Comparison of ENCODE assay signal across 9 mouse cellular contexts in genomic region chr13:23444451-23444850, GRCm38 (mm10). TPM values are rescaled to one million over a fixed set of nuclear protein-coding genes. Genes with fewer than 3 reads are reported as not detected.
A peak's percentile ranks its signal among the peaks of the same experiment; 100 is the strongest.
DNase-seq lines count a peak whose midpoint lies in the region; ATAC-seq and TF ChIP-seq lines count a peak whose summit lies in the region.
"Had no signal": no experiment of that assay in that cellular context is flagged by ENCODE, and none has a peak within 500 bp of the region (broad histone marks: within the 10 kb centered on the region; RNA-seq: fewer than 3 reads in every experiment).

No protein-coding gene starts in this region.

- H3K9ac ChIP-seq in kidney, embryonic 16.5 days (replicated peaks; ENCODE audit: low read length): peak overlapping the region; percentile 26; the same call in 1 of the 2 replicates
- no peak overlapping the region for H3K9ac ChIP-seq in embryonic facial prominence, embryonic 12.5 days
- H3K9ac ChIP-seq in intestine, embryonic 15.5 days: no peak overlapping the region
- no peak overlapping the region for H3K9ac ChIP-seq in midbrain, postnatal 0 days (replicated peaks; ENCODE audit: low read length, poor library complexity, severe bottlenecking)

- H3K36me3 ChIP-seq in kidney, embryonic 16.5 days (ENCODE audit: insufficient read depth, low read length): no peaks in the 10 kb centered on the region
- H3K36me3 ChIP-seq in kidney, adult 2 months (ENCODE audit: control insufficient read depth, insufficient read depth, low read length): no peaks in the 10 kb centered on the region
- H3K36me3 ChIP-seq in embryonic facial prominence, embryonic 12.5 days: no peaks in the 10 kb centered on the region
- H3K36me3 ChIP-seq in intestine, embryonic 15.5 days: no peaks in the 10 kb centered on the region
- H3K36me3 ChIP-seq in midbrain, postnatal 0 days (ENCODE audit: insufficient read depth, low read length): no peaks in the 10 kb centered on the region

- DNase-seq in kidney, adult 2 months: no peak
- DNase-seq in midbrain, postnatal 0 days (ENCODE audit: low spot score): no peak
- no peak for DNase-seq in cerebellum, postnatal 36 days
- no peak for DNase-seq in layer of hippocampus, postnatal 10 days (ENCODE audit: low spot score in 2 of 2)
- no peak for DNase-seq in urinary bladder, postnatal 25 days (ENCODE audit: low spot score)

- no peak for ATAC-seq in kidney, embryonic 16.5 days (ENCODE audit: low FRiP score, low TSS enrichment)
- no peak for ATAC-seq in embryonic facial prominence, embryonic 12.5 days (ENCODE audit: insufficient number of reproducible peaks, insufficient read depth, low FRiP score, low TSS enrichment)
- ATAC-seq in intestine, embryonic 15.5 days: no peak
- no peak for ATAC-seq in midbrain, postnatal 0 days (ENCODE audit: low FRiP score)

- H3K27me3 ChIP-seq in kidney, embryonic 16.5 days (ENCODE audit: insufficient read depth, low read length): no peaks in the 10 kb centered on the region
- no peaks in the 10 kb centered on the region for H3K27me3 ChIP-seq in kidney, adult 2 months (replicated peaks; ENCODE audit: control insufficient read depth, insufficient read depth, low read length)
- H3K27me3 ChIP-seq in embryonic facial prominence, embryonic 12.5 days: no peaks in the 10 kb centered on the region
- no peaks in the 10 kb centered on the region for H3K27me3 ChIP-seq in intestine, embryonic 15.5 days (replicated peaks)
- H3K27me3 ChIP-seq in midbrain, postnatal 0 days (ENCODE audit: insufficient read depth, low read length): no peaks in the 10 kb centered on the region

- no peaks in the 10 kb centered on the region for H3K9me3 ChIP-seq in kidney, embryonic 16.5 days (ENCODE audit: low read length)
- H3K9me3 ChIP-seq in embryonic facial prominence, embryonic 12.5 days: no peaks in the 10 kb centered on the region
- no peaks in the 10 kb centered on the region for H3K9me3 ChIP-seq in intestine, embryonic 15.5 days
- H3K9me3 ChIP-seq in midbrain, postnatal 0 days (ENCODE audit: low read length): no peaks in the 10 kb centered on the region

- H3K27ac ChIP-seq in kidney, embryonic 16.5 days (ENCODE audit: low read length): no peak overlapping the region
- no peak overlapping the region for H3K27ac ChIP-seq in kidney, adult 2 months (ENCODE audit: insufficient read depth, low read depth, low read length)
- no peak overlapping the region for H3K27ac ChIP-seq in embryonic facial prominence, embryonic 12.5 days
- no peak overlapping the region for H3K27ac ChIP-seq in intestine, embryonic 15.5 days
- peak overlapping the region; percentile 26; the same call in 1 of the 2 replicates for H3K27ac ChIP-seq in midbrain, postnatal 0 days (ENCODE audit: low read depth, low read length)

- TF ChIP-seq CTCF in kidney, adult 2 months (conservative IDR thresholded peaks at IDR 0.05; ENCODE audit: insufficient read depth, insufficient read length, low read depth, low read length): no peak
- no peak for TF ChIP-seq CTCF in midbrain, postnatal 0 days (IDR thresholded peaks at IDR 0.05)

- no peak overlapping the region for H3K4me3 ChIP-seq in kidney, embryonic 16.5 days (ENCODE audit: low read length)
- no peak overlapping the region for H3K4me3 ChIP-seq in kidney, adult 2 months (ENCODE audit: insufficient read depth, low read depth, low read length)
- no peak overlapping the region for H3K4me3 ChIP-seq in embryonic facial prominence, embryonic 12.5 days
- H3K4me3 ChIP-seq in intestine, embryonic 15.5 days (replicated peaks): no peak overlapping the region
- peak overlapping the region; percentile 77 for H3K4me3 ChIP-seq in midbrain, postnatal 0 days (ENCODE audit: low read depth, low read length)

- TF ChIP-seq POLR2A in kidney, adult 2 months (IDR thresholded peaks at IDR 0.05; ENCODE audit: low read depth, low read length): no peak

- 68% methylated on average over 5 of the region's 5 CpGs for WGBS in kidney, embryonic 16.5 days
- 79% methylated on average over 5 of the region's 5 CpGs for WGBS in kidney, adult 2 months
- 59% methylated on average over 5 of the region's 5 CpGs for WGBS in embryonic facial prominence, embryonic 12.5 days
- WGBS in intestine, embryonic 15.5 days: 59% methylated on average over 5 of the region's 5 CpGs
- 35% methylated on average over 5 of the region's 5 CpGs for WGBS in midbrain, postnatal 0 days

- H3K4me1 ChIP-seq in kidney, embryonic 16.5 days (ENCODE audit: insufficient read depth, low read length): peaks cover 14% of the 10 kb centered on the region
- H3K4me1 ChIP-seq in kidney, adult 2 months (ENCODE audit: control insufficient read depth, insufficient read depth, low read length): peaks cover 3% of the 10 kb centered on the region; the same call in 1 of the 2 replicates
- H3K4me1 ChIP-seq in embryonic facial prominence, embryonic 12.5 days: peaks cover 7% of the 10 kb centered on the region; the same call in 1 of the 2 replicates
- H3K4me1 ChIP-seq in intestine, embryonic 15.5 days (replicated peaks): peaks cover 5% of the 10 kb centered on the region; the same call in 1 of the 2 replicates
- 0 out of 2 replicates have a peak, but pooled peaks cover 6% of the 10 kb centered on the region for H3K4me1 ChIP-seq in midbrain, postnatal 0 days (ENCODE audit: insufficient read depth, low read length)

- H3K4me2 ChIP-seq in kidney, embryonic 16.5 days (replicated peaks; ENCODE audit: low read depth, low read length): peak overlapping the region; percentile 83
- peak overlapping the region; percentile 59 for H3K4me2 ChIP-seq in embryonic facial prominence, embryonic 12.5 days (replicated peaks)
- H3K4me2 ChIP-seq in intestine, embryonic 15.5 days (replicated peaks): peak overlapping the region; percentile 73
- peak overlapping the region; percentile 61 for H3K4me2 ChIP-seq in midbrain, postnatal 0 days (ENCODE audit: low read depth, low read length, poor library complexity, severe bottlenecking)

RNA-seq across cellular contexts. Expression of gene Abt1, which starts 20.8 kb away (rescaled TPM):
- polyA plus RNA-seq in kidney, embryonic 16.5 days (2015; fragmentation: Nextera tagmentation; extraction: Ambion mirVana): 13.7 and 14.6 TPM in 2 replicates
- 3.3 and 3.9 TPM in 2 replicates for polyA plus RNA-seq in kidney, adult 2 months (2012; rRNA removed)
- 12.9 and 13.9 TPM in 2 replicates for polyA plus RNA-seq in embryonic facial prominence, embryonic 12.5 days (2016; fragmentation: Nextera tagmentation; extraction: Ambion mirVana)
- polyA plus RNA-seq in intestine, embryonic 15.5 days (2015; fragmentation: Nextera tagmentation; extraction: Ambion mirVana): 11.2 TPM in 2 replicates
- 4.9 and 7.3 TPM in 2 replicates for total RNA-seq in midbrain, postnatal 0 days (2014; rRNA removed)
- polyA plus RNA-seq in midbrain, postnatal 0 days (2015; fragmentation: Nextera tagmentation; extraction: Ambion mirVana): 5.2 and 6.0 TPM in 2 replicates
- 1 to 10 TPM; 7.0 to 7.5 TPM for total RNA-seq in layer of hippocampus, postnatal 10 days (2021)

RNA-seq across cellular contexts. Expression of gene Btn1a1, which starts 21.2 kb away (rescaled TPM):
- 0.08 and 0.11 TPM in 2 replicates for polyA plus RNA-seq in kidney, embryonic 16.5 days (2015; fragmentation: Nextera tagmentation; extraction: Ambion mirVana)
- polyA plus RNA-seq in kidney, adult 2 months (2012; rRNA removed): not detected in 2 replicates
- 0.10 and 0.20 TPM in 2 replicates for polyA plus RNA-seq in embryonic facial prominence, embryonic 12.5 days (2016; fragmentation: Nextera tagmentation; extraction: Ambion mirVana)
- 0.08 and 0.11 TPM in 2 replicates for polyA plus RNA-seq in intestine, embryonic 15.5 days (2015; fragmentation: Nextera tagmentation; extraction: Ambion mirVana)
- 0.05 TPM in 1 of 2 replicates, not detected in the other for total RNA-seq in midbrain, postnatal 0 days (2014; rRNA removed)
- 0.04 and 0.07 TPM in 2 replicates for polyA plus RNA-seq in midbrain, postnatal 0 days (2015; fragmentation: Nextera tagmentation; extraction: Ambion mirVana)
- total RNA-seq in layer of hippocampus, postnatal 10 days (2021): not detected
- total RNA-seq: heart, postnatal 25 days had no signal

RNA-seq across cellular contexts. Expression of gene Btn2a2, which starts 44.2 kb away (rescaled TPM):
- polyA plus RNA-seq in kidney, embryonic 16.5 days (2015; fragmentation: Nextera tagmentation; extraction: Ambion mirVana): 0.50 and 0.54 TPM in 2 replicates
- polyA plus RNA-seq in kidney, adult 2 months (2012; rRNA removed): not detected in 2 replicates
- polyA plus RNA-seq in embryonic facial prominence, embryonic 12.5 days (2016; fragmentation: Nextera tagmentation; extraction: Ambion mirVana): 1.6 TPM in 2 replicates
- 0.16 and 0.23 TPM in 2 replicates for polyA plus RNA-seq in intestine, embryonic 15.5 days (2015; fragmentation: Nextera tagmentation; extraction: Ambion mirVana)
- 0.16 TPM in 1 of 2 replicates, not detected in the other for total RNA-seq in midbrain, postnatal 0 days (2014; rRNA removed)
- not detected in 2 replicates for polyA plus RNA-seq in midbrain, postnatal 0 days (2015; fragmentation: Nextera tagmentation; extraction: Ambion mirVana)
- under 1 TPM; 0.53 to 0.58 TPM for total RNA-seq in layer of hippocampus, postnatal 10 days (2021)
- total RNA-seq: heart, postnatal 25 days had no signal
